Mouse (Mus musculus): ENCODE results near the gene Hdgfl2.

Hdgfl2 gene

DNA sequence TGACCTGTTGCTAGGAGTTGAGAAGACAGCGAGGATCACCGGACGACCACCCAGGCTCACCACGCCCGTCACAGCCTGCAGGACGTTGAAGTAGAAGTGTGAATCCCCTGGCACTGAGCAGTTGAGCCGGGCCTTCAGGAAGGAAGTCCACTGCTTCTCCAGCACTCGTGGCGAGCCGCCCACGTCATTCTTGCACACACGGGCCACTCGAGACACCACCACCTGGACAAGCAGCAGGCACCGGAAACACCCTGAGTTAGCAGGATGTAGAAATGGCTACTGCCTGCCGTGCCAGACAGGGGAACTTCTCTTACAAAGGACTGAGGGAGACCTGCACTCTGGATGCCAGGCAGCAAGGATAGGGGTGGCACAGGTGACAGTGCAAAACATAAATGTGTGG is 48.8 kb downstream of the Hdgfl2 start:
- no peak for DNase-seq (ENCODE audit: low spot score)

GRCm38 (mm10) chr17:56131136-56131535 is 51.7 kb downstream of the Hdgfl2 start:
- no peak for DNase-seq (ENCODE audit: low spot score)

DNA sequence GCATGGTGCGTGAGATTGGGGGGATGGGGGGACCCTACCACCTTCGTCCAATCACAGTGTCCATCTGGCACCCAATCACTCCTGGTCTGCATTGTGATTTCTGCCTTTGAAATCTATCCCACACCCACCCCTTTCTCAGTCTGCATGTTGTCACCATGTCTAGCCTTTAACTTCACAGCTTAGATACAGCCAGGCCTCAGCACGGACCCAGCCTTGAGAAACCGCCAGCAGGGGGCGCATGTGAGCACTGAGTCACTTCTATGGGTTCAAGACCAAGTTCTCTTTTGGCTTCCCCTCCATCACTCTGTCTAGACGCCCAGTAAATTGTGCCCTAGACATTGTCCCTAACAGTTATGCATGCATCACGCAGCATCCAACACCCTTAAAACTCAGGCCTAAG is 52.4 kb downstream of the Hdgfl2 start:
- peak; percentile 73 for DNase-seq (ENCODE audit: low spot score)

DNA sequence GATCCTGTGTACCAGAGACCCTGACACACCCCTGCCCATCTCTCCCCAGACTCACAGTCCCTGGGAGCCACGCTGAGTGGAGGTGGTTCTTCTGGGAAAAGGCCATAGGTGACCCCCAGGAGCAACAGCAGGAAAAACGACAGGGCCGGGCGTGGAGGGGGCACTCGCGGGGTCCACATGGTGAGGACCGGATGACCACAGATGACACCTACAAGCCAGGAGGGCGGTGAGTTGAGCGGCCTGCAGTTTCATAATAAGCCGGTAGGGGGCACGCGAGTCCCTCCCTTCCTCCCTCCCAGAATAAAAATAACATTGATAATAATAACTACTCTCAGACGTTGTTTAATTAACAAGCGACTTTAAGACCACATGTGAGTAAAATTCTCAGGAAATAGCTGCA is 53.2 kb downstream of the Hdgfl2 start:
- peak; percentile 70 for DNase-seq (ENCODE audit: low spot score)

DNA sequence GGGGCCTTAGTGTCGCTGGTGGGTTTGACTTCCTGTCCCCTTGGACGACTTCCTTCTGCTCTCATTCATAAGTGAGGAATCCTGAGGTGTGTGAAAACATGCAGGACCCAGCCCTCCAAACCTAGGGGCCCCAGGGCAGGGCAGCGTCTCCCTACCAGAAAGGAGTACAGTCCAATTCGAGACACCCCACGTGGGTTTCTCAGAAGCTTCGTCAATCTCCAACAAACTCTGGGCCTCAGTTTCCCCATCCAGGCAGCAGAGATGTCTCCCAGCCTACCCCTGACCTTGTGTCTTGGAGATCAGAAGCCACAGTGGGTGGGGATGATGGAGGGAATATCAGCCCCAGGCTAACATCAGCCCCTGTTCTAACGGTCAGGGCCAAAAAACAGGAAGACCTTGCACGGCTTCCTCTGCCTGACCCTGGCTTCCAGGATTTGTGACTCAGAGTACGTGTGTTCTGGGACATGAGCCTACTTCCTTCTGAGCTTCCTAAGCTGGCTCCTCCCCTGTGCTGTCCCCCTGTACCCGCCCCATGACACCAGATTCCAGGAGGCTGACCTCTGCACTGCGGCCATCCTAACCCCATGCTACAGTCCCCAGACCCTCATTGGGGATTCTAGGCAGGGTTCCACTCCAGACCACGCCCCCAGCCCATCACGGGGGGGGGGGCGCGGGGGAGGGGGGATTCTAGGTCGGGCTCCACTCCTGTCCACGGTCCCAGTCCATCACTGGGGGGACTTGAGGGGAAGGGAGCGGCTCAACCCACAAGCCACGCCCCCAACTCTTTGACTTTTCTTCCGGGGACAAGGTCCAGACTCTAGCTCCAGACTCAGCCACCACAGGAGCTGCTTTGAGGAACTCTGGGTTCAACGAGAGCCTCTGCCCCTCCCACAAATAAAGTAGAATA is 54.3 kb downstream of the Hdgfl2 start:
- DNase-seq (ENCODE audit: low spot score), result no peak

- DNase-seq (ENCODE audit: low spot score), result peak; percentile 62
These were observed 55.1 kb downstream of the Hdgfl2 start for GRCm38 (mm10) chr17:56134463-56134971.

- no peak for DNase-seq (ENCODE audit: low spot score)
These were observed 57.1 kb downstream of the Hdgfl2 start for GRCm38 (mm10) chr17:56136558-56136957.

DNA sequence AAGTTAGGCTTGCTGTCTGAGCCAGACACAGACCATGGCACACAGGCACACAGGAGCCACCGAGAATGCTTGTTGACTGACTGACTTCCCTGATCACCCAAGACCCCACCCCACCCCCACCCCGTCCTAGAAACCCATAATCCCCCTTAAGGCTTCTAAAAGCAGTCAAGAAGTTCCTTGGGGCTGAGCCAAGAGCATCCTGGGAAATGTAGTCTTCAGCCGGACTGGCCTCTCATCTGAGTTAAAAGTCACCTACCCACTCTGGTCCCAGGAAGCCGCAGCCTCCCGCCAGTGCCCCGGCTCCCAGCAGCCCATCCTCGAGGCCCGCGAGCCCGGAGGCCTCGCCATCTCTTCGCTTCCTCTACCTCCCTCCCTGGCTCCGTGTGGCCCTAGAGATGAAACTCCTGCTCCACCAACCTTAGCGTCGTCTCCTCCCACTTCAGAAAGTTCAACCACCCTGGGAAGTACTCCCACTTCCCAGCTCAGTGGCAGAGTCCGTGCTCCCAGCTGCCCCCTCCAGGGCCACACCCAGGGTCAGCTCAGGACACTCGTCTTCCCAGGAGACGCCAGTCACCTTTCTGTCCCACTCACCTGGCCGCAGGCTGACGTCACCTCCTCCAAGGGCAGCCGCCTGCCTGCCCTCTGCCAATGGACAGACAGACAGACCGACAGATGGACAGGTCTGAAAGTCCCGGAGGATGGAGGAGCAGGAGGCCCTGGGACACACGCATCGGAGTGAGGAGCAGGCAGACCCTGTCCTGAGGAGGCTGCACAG is 58.6 kb downstream of the Hdgfl2 start:
- DNase-seq (ENCODE audit: low spot score), result no peak

DNA sequence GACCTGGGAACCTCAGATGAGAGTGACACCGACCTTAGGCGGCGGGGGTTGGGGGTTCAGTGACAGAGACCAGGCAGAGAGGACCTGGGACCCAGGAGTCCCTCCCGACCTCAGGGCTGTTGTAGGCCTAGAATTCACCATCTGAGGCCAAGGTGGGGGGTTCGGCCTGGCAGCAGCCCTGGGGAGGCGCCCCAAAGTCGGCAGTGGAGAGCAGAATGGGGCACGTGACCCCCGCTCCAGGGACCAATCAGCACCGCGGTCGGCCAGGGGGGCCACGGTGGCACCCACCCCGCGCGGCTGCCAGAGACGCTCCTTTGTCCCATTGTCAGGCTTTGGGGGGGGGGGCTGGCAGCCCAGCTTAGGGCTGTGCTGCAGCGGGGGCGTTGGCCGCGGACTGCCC is 59.9 kb downstream of the Hdgfl2 start:
- no peak for DNase-seq (ENCODE audit: low spot score)

DNA sequence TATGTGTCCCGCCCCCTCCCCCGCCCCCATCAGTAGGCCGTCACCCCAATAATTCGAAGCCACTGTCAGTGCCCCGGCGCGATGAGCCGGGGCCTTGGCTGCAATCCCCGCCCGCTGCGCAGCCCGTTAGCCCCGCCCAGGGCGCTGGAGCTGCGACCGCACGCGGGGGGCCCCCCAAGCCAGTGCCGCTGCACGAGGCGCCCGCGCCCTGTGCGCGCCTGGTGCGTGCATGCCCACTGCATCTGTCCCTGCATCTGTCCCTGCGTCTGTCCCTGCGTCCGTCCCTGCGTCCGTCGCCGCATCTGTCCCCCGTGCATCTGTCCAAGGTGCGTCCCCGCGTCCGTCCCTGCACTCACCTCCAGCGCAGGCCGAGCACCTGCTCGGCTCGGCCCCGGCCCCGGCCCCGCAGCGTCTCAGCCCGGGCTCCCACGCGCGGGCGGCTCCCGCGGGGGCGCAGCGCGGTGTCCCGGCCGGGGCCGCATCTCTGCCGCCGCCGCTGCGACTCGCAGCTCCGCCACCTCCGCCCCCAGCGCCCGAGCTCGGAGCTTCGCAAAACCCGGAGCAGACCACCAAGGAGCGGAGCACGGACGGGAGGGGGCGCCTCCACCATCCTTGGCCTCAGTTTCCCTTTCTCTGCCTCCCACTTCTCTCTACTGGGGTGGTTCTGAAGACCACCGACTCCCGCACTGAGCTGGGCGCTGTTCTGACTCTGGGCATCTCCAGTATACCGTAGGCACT is 60.6 kb downstream of the Hdgfl2 start, which contains the start of gene Sema6b:
TSS of gene Sema6b (minus strand) at position 486 of the 738 bp plus-strand sequence.
- no peak for DNase-seq (ENCODE audit: low spot score)

- no peak for DNase-seq (ENCODE audit: low spot score)
These were observed 62.5 kb downstream of the Hdgfl2 start for GRCm38 (mm10) chr17:56141702-56142605.

GRCm38 (mm10) chr17:56144546-56144945 is 65.1 kb downstream of the Hdgfl2 start:
- no peak for DNase-seq (ENCODE audit: low spot score)

- no peak for DNase-seq (ENCODE audit: low spot score)
These were observed 66.7 kb downstream of the Hdgfl2 start for GRCm38 (mm10) chr17:56146131-56146530.

GRCm38 (mm10) chr17:56147420-56147819 is 68.0 kb downstream of the Hdgfl2 start:
- no peak for DNase-seq (ENCODE audit: low spot score)

- no peak for DNase-seq (ENCODE audit: low spot score)
These were observed 68.8 kb downstream of the Hdgfl2 start for GRCm38 (mm10) chr17:56148280-56148679.

DNA sequence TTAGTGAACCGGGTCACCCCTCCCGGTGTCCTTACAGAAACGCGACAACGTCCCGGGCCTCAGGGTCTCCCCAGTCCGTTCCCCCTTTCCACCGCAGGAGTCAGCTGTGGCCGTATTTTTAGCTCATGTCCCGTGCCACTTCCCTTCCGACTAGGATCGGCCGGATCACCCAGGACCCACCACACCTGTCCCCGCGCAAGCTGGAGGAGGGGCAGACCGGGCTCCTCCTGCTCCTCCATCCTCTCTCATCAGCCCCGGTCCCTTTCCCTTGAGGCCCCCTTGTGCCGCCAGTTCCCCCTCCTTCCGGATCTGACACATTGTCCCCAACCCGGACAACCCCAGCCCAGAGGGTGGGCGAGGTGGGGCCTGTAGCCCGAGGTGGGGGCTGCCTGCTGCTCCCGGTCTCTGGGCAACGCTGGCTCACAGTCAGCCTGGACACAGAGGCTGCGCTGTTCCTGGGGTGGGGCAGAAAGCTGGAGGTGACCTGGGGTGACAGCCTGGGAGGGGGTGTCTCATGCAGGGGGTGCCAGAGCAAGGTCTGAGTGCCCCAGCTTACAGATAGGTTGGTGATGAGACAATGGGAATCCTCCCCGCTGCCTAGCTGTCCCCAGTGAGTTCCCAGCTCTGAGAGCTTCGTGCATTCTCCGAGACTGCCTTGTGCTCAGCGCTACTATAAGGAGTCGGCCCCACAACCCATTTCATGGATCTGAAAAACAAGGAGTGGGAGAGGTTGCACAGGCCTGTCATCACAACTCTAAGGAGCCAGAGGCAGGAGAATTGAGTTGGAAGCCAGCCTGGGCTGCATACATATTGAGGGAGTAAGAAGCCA is 69.6 kb downstream of the Hdgfl2 start:
- no peak for DNase-seq (ENCODE audit: low spot score)

- DNase-seq (ENCODE audit: low spot score), result no peak
These were observed 70.5 kb downstream of the Hdgfl2 start for GRCm38 (mm10) chr17:56149897-56150296.
